Mouse (Mus musculus) retina, embryonic 14.5 days (tissue): ENCODE results near the gene Npr1.

Source experiments
- DNase-seq: peaks from one replicate; pipeline ENCODE4 v3.0.0-alpha.2; 2015; ENCODE audit warnings: low spot score

Gene Npr1

DNA sequence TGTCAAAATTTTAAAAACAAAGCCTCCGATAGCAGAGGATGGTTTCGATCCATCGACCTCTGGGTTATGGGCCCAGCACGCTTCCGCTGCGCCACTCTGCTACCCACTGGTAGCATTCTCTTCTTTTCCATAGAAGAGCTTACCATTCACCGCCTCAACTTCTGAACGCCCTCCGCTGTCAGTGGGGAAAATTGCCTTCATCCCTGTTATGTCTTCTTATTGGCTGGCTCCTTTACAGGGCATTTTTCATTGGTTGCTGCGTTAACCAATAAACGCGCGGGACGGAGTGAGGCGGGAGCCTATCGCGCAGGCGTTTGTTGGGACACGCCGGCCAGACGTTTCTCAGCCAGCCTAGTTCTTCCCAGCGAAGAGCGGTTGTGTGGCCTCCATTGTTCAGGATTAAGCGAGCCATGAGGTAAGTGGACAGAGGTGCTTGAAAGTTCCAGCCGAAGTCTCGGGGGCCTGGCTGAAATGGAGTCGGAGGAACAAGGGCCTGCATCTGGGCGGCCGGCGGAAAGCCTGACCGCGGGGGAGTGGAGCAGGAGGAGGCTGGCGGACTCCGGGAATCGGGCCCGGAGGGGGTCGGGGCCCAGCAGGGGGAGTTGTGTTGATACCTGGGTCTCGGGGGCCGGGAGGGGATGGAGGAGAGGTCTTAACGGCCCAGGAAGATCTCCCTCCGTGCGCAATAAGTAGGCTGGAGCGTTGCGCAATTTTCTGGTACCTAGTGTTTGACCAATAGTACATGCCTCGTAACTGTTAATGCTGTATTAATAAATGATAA lies 10.4 kb upstream of the Npr1 start, which contains the start of gene Ilf2:
Gene Ilf2, plus strand, starts transcription at position 296 of the 781 bp plus-strand sequence.
- peak; percentile 100 for DNase-seq

DNA sequence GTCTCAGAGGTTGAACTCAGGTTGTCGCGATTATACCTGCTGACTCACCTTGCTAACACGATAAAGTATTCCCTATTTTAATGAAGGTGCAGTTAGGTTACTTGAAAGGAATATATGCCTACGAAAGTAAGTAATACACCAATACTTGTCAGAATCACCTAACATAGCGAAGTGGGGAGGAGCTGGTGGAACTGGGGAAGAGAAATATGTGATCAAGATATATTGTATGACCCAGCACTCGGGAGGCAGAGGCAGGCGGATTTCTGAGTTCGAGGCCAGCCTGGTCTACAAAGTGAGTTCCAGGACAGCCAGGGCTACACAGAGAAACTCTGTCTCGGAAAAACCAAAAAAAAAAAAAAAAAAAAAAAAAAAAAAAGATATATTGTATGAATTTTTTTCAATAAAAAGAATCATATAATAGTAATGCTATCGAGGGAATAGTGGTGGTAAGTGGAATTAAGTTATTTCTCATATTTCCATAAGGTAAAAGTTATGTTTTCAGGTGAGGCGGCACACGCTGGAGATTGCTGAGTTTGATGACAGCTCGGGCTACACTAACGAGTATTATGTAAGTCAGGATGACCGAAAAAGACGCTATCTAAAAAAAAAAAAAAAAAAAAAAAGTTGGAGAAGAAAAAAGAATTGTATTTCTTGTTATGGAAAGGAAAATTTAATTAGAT lies 9.6 kb upstream of the Npr1 start:
- DNase-seq = no peak

DNA sequence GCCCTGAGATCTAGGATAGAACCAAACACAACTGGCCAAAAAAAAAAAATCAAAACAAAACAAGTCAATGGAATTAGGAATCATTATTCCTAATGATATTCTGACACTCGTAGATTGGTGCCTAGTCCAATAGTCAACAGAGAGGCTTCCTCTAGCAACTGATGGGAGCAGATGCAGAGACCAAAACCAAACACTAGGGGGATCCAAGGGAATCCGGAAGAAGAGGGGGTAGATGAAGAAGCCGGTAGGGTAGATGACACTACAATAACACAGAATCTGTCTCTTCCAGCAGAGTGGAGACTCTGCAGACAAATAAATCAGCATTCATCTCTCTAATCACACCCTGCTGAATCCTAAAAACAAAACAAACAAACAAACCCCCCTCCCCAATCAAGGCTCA lies 6.5 kb upstream of the Npr1 start:
- peak; percentile 72 for DNase-seq

DNA sequence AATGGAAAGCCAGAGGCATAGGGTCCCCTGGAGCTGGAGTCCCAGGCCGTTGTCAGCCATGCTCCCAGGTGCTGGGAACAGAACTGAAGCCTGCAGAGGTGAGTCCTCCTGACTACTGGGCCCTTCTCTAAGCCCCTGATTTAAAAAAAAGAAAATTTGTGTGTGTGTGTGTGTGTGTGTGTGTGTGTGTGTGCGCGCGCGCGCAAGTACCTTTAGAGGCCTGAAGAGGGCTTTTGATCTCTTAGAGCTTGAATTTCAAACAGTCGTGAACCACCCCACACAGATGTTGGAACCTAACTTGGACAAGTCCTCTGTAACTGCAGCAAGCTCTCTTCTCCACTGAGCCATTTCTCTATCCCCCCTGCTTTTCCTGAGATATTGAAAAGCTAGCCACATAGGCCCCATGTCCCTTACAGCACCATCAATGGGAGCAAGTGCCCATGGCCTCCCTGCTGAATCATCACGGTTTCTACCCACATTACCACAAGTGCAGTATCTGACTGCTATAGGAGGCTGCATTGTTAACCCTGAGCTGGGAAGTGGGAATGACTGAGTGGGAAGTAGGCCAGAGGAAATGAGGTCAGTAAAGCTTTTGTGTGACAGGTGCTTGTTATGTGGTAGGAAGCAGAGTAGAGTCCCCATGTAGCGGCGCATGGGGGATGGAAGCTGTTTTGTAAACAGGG lies 2.1 kb upstream of the Npr1 start:
- no peak for DNase-seq

DNA sequence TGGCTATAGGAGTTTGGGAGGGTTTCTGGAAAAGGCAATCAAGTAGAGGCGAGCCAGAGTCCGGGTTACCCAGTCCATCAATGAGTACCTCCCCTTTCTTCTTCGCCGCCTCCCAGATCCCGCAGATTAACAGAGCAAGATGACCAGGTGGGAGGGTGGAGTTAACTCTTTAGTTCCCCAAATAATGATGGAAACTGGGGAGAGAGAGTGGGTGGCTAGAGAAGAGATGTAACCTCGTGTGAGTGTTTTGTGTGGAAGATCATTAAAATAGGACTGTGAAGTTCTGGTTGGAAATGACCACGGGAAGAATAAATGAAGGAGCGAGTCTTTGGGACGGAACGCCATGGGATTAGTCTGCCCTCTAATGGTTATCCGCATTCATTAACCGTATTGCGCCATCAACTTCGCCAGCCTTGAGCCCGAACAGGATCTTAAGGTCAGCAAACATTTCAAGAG lies 673 bp upstream of the Npr1 start:
- peak; percentile 89 for DNase-seq

DNA sequence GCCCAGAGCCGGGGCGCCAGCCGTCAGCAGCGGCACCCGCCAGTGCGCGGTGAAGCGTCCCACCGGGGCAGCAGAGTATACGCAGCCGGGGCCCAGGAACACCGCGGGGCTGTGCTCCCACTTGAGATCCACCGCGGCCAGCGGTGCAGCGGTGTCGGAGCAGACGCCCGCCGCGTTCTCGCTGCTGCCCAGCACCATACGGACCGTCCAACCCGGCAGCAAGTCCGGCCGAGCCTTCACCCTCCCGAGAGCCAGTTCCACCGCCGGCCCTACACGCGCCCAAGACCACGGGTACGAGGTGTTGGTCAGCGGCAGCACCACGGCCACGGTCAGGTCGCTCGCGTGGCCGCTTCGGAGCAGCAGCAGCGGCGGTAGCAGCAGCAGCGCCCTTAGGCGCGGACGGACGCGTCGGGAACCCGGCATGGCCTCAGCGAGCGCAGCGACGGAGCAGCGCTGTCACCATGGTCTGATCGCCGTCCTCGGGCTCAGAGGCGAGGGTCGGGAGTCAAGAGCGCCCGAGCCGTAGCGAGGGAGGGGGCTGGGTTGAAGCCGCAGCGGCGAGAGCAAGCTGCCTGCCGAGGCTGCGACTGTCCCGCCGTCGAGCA lies 483 bp downstream of the Npr1 start:
- peak; percentile 48 for DNase-seq

DNA sequence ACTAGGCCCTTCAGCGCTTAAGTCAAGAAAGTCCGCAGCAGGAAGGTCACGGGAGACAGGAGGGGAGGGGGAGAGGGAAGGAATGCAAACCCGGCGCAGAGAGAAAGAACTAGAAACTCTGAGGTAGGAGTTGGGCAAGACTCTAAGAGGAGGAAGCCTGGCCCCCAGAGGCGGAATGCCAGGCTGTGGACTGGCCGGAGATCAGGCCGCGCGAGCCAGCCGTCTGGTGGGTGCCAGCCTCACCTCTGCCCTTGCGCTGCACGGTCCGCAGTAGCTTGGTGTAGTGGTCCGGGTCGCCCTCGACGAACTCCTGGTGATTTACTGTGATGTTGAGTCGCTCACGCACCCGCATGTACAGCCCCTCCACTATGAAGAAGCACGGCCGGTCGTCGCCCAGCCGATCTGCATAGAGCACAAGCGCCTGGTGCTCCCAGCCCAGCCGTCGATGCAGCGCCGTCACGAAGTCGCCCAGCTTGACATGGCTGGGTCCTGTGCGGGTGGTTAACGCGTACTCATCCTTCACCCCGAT lies 1.1 kb downstream of the Npr1 start:
- no peak for DNase-seq

DNA sequence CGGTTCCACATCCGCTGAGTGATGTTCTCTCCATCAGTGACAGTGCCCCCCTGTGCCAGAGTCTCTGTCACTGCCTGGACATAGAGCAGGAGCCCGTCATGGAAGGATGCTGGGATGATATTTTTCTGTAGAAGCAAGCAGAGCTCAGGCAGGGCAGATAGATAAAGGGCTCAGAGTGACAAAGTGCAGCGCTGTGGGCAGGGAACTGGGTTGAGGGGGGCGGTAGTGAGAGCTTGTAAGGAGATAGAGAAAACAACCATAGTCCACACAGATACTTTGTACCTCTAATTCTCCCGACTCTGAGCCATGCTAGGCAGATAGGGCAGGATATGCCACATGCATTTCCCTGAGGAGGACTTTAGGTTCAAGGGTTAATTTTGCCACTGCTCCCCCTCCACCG lies 3.1 kb downstream of the Npr1 start:
- DNase-seq = no peak

DNA sequence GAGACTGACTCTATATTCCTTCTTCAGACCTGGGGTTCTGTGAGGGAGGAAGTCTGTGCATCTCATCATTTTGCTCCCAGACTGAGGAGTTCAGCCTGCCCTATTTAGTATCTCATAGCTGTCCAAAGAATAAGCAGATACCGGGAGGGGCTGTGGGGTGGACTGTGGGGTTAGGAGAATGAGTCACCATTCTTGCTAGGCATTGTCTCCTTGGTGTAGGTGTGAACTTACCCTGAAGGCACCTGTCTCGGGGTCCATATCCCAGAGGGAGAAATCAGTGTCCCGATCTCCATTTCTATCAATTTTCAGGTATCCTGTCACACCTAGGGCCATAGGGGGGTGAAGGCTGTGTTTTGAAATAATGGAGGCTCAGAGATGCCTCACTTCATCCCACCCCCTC lies 3.7 kb downstream of the Npr1 start:
- no peak for DNase-seq

DNA sequence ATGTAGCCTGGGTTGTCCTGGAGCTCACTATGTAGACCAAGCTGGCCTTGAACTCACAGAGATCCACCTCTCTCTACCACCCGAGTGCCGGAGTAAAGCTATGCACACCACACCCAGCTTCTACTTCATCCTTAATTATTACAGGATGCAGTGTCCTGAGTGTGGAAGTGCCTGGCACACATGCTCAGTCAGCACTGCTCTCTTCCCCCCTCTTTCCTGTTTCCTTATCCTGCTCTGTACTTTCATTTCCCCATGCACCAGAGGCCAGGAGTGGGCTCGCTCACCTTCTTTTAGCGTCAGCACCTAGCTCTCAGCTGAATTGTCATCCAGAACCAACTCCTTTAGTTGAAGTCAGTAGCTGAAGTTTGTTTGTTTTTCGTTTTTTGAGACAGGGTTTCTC lies 5.4 kb downstream of the Npr1 start:
- DNase-seq = no peak

DNA sequence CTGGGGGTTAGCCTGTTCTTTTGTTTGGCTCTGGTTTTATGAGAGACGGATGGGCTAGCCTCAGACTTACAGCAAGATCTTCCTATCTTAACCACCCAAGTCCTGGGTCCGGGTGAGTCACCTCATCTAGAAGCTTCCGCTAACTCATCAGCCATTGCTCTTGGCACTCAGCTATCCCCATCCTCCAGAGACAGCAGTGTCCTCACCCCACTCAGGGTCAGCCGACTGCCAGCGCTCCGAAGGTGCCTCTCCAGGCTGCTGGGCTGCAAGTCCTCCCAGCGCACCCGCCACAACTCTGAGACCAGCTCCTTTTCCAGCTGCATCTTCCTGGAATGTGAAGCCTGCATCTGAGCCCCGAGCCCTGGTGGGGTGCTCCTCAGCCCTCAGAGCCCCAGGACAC lies 5.9 kb downstream of the Npr1 start:
- no peak for DNase-seq

DNA sequence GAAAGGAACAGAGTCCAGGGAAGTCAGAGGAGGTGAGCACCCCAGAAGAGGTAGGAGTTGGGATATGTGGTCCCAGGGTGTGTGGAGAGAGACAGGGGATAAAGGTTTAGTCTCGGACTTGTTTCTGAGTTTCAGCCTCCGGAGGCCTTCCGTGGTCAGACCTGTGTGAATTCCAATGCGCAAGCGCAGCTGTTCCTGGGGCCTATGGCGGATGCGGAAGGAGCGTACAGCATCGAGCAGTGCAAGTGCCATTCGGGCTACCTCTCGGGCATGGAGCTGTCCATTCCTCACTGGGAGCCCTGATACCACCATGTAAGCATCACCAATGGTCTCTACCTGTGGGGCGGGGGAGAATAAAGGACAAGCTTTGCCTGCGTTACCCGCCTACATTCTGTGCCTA lies 10.7 kb downstream of the Npr1 start:
- DNase-seq = no peak

DNA sequence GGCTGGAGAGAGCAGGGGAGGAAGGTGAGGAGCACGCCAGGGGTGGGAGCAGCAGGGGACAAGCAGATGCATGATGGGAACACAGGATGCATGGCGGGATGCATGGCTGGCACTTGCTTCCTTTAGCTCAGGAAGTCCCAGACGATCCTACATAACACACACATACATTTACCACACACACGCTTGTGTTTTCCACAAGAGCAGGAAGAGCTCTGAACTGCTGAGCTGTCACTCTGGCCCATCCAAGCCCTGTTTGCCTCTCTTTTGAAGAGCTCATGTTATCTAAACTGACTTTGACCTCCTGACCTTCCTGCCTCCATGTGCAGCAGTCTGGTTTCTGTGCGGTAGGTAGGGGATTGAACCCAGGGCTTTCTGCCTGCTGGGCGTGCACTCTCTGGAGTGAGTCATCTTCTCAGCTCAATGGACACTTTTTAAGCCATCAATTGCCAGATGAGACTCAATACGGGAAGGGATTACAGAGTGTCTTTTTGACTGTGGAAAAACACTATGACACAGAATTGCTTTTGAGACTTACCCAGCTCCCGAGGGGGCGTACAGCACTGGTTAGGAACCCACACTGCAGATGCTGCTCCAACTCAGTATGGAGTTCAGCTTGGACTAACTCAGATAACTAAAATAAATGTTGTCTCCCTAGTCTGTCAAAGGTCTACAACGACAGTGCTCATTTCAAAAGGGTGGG lies 14.1 kb downstream of the Npr1 start:
- DNase-seq = no peak

DNA sequence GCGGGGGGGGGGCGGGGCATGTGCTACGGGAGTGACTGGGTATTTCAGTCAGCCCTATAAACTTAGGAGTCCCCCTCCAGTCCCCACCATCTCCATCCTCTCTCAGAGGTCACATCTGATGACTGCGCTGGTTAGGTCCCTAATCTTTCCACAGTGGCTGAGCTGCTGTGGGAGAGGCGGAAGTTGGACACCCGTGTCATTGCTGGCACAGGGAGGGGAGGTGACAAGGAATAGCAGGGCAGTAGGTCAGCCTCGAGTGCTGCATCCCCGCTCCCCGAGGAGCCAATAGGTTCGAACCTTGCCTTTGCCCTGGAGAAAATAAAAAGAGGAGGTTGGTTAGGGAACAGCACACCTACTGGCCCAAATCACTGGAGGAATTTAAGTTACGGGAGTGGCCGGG lies 14.8 kb downstream of the Npr1 start:
- no peak for DNase-seq

DNA sequence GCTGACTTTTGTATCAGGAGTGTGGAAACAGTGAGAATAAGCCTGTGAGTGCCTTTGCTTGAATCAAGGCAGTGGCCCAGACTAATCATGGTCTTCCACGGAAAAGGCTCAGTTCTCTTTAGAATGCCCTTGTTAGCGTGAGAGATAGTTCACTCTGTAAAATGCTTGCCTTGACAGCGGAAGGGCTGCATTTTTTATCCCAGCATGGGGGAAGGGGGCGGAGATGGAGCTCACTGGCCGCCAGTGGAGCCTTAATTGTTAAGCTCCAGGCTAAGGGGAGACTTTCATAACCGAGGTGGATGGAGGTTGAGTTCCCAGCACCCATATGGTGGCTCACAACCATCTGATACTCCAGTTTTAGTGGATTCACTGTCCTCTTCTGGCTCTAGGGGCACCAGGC lies 17.0 kb downstream of the Npr1 start:
- DNase-seq = no peak

DNA sequence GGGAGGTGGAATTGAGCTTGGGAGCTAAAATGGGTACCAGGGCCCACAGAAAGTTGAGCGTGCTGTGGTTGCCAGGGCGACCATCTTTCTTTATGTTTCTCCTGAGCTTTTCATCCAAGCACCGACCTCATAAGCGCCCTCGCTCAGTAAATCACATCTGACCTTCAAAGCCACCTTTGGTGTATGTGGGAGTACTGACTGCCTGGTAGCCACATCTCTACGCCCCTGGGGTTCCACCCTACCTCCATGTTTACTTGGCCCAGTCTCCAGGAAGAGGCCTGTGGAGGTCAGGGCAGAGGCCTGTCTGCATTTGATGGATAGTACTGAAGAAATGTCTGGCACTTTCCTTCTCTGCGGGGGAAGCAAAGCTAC lies 18.6 kb downstream of the Npr1 start:
- no peak for DNase-seq

DNA sequence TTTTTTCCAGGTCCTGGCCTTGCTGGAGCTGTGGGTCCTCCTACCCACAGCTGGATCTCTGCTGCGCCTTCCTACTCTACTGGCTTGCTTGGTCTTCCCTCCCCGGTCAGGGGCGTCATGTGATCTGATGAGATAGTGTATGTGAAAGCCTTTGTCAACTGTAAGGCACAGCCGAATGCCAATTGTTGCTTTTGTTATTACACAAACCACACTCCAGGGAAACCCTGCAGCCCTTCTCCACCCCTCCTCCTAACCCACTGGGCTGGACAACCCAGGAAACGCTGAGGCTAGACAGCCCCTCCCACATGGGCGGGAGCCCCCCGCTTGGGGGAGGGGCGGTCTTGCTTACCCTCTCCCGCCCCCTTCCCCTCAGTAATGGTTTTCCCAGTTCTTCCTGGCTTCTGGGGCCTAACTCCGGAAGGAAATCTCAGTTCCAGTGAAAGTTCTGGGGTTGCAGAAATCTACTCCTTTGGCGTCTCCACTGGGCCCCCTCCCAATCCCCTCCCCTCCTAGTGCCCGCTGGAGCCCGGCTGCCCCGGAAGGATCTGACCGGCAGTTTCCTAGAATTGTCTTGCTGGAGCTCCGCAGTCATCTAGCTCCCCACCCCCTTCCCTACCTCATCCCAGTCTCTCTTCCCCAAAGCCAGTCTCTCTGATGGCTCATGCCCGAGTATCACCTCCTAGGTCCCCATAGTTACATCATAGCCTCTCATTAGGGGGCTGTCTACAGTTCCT lies 19.1 kb downstream of the Npr1 start:
- peak; percentile 90 for DNase-seq

DNA sequence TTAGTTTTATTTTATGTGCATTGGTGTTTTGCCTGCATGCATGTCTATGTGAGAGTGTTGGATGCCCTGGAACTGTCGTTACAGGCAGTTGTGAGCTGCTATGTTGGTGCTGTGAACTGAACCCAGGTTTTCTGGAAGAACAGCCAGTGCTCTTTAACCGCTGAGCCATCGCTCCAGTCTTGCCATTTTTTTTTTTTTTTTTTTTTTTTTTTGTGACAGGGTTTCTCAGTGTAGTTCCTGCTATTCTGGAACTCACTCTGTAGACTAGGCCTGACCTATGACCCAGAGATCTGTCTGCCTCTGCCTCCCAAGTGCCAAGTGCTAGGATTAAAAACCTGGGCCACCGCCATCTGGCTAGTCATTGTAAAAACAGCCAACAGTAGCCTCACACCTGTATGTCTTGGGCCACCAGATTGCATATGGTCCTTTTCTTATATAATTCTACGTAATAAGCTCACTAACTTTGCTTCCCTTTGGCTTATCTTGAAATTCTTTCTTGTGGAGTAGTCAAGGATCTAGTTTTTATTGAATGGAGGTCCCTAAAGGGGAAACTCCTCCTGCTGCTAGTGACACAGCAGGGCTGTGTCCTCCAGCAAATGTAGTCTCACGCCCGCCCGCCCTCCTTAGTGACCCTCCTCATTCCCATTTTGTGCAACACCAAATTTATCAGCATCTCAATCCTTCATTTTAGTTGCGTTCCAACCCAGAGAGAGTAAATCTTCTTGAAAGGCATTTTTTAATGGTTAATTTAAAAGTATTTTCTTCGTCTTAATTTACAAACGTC lies 20.1 kb downstream of the Npr1 start:
- peak; percentile 7 for DNase-seq

DNA sequence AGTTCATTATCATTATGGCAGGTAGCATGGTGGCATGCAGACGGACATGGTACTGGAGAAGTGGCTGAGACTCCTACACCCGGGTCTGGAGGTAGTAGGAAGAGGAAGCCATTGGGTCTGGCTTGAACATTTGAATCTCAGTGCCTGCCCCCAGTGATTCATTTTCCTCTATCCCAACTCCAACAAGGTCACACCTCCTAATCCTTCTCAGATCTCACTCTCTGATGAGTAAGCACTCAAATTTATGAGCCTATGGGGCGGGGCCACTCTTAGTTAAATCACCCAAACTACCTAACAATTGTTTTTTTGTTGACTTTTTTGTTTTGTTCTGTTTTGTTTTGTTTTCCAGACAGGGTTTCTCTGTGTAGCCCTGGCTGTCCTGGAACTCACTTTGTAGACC lies 21.7 kb downstream of the Npr1 start:
- DNase-seq = no peak

DNA sequence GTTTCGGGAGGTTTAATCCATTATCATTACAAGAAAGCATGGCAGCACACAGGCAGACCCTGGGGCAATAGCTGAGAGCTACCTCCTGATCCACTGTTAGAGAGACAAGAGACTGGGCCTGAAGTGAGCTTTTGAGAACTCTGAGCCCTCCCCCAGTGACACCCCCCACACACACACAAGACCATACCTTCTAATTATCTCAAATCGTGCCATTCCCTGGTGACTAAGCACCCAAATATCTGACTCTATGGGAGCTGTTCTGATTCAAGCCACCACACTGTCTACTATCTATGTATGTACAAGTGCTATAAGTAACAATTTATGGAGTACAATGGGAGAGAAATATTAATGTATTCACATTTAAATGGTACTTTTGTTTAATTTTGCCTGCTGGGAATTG lies 24.9 kb downstream of the Npr1 start:
- no peak for DNase-seq
